Mouse (Mus musculus): ENCODE data around the gene Gnai1. TPM values are rescaled to one million over a fixed set of nuclear protein-coding genes. Genes with fewer than 3 reads are reported as not detected.

Gene Gnai1
- polyA plus RNA-seq, 2 experiments: 14.7 to 31.2 TPM

DNA sequence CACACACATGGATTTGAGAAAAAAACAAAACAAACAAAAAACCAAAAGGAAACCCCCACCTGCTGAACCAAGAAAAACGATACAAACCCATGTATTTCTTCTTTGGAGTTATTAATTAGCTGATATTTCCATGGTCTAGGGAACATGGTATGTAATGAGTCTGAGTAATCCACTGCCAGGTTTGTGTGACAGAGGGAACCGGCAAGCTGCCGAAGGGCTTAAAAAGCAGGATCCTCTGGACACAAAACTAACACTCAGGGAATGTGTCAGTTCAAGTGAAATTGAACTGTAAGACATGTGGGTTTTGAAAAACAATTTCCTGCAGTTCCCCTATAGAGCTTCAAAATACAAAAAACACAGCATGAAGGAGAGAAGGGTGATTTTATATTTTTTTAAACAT is 72.1 kb downstream of the Gnai1 start:
- Histone ChIP-seq H3K36me3 (ENCODE audit: control insufficient read depth, insufficient read depth, low read length) (peaks cover 7% of the 10 kb centered on the region; the same call in 1 of the 2 replicates), H3K27me3 (ENCODE audit: control insufficient read depth, insufficient read depth, low read length) (no peaks in the 10 kb centered on the region), H3K27ac (replicated peaks; ENCODE audit: low read depth, low read length) (no peak overlapping the region), H3K4me2 (replicated peaks; ENCODE audit: low read depth, low read length, severe bottlenecking) (no peak overlapping the region), H3K4me3 (replicated peaks; ENCODE audit: low read length) (no peak overlapping the region), H3K9me3 (ENCODE audit: control insufficient read depth, low read length) (no peaks in the 10 kb centered on the region; the same call in 1 of the 2 replicates), H3K4me1 (ENCODE audit: control insufficient read depth, insufficient read depth, low read length) (no peaks in the 10 kb centered on the region), H3K9ac (ENCODE audit: low read depth, low read length, severe bottlenecking) (no peak overlapping the region)
- ATAC-seq (ENCODE audit: low FRiP score, low read depth): no peak
- 84% methylated on average over 3 of the region's 3 CpGs for WGBS
- no peak for DNase-seq (ENCODE audit: low spot score)
- TF ChIP-seq POLR2A (IDR thresholded peaks at IDR 0.05; ENCODE audit: borderline replicate concordance, extremely low read depth, insufficient read depth, insufficient read length): no peak

DNA sequence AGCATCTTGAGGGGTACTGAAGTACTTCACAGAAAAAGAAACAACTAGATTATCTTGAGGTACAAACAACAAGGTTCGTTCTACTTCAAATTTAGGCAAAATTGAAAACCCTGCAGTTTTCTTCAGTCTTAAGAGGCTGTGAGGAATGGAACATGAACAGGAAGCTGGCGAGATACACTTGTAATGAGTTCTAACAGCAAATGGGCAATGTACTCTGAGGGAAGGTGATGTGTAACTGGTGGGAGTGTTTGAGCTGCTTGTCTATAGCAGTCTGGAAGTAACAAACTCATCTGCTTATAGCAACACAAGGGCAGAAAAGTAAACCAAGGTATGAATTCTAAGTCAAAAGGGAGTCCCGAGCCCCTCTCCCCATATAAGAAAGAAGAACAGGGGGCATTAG is 78.1 kb downstream of the Gnai1 start:
- no peak overlapping the region for H3K9ac ChIP-seq (ENCODE audit: low read depth, low read length, severe bottlenecking)
- no peaks in the 10 kb centered on the region for H3K4me1 ChIP-seq (ENCODE audit: control insufficient read depth, insufficient read depth, low read length)
- no peak overlapping the region for H3K4me3 ChIP-seq (replicated peaks; ENCODE audit: low read length)
- DNase-seq (ENCODE audit: low spot score) (no peak), ATAC-seq (ENCODE audit: low FRiP score, low read depth) (no peak)
- no peak overlapping the region for H3K4me2 ChIP-seq (replicated peaks; ENCODE audit: low read depth, low read length, severe bottlenecking)
- WGBS: 86% methylated on average over 3 of the region's 3 CpGs
- H3K36me3 ChIP-seq (ENCODE audit: control insufficient read depth, insufficient read depth, low read length): peaks cover 7% of the 10 kb centered on the region; the same call in 1 of the 2 replicates
- no peak for TF ChIP-seq POLR2A (IDR thresholded peaks at IDR 0.05; ENCODE audit: borderline replicate concordance, extremely low read depth, insufficient read depth, insufficient read length)
- H3K9me3 ChIP-seq (ENCODE audit: control insufficient read depth, low read length): no peaks in the 10 kb centered on the region; the same call in 1 of the 2 replicates
- H3K27ac ChIP-seq (replicated peaks; ENCODE audit: low read depth, low read length): no peak overlapping the region
- H3K27me3 ChIP-seq (ENCODE audit: control insufficient read depth, insufficient read depth, low read length): no peaks in the 10 kb centered on the region

DNA sequence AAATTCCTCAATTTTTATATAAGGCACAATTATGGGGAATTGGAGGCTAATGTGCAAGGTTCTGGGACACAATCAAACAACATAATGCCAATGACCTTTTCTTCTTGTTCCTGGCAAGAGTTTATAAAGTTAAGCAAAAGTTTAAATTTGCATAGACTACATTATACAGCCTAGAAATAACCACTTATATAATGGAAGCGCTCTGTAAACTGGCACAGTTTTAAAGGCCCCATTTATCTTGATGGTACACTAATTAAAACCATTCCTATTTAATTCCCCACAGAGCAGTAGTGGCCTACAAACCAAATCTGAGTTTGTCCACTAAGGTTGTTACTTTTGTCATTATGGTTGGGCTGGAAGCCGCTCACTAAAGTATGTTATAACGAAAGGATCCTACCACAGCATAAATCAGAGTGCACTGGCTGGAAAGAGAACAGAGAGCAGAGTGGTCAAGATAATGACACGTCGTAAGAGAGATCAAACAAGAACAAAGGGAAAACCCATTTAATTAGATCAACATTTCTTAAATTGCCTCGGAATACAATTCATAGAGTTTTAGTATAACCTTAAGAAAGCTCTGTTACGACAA is 85.7 kb downstream of the Gnai1 start:
- WGBS: 25% methylated on average over 7 of the region's 7 CpGs
- peak; percentile 57; the same call in 1 of the 2 replicates for ATAC-seq (ENCODE audit: low FRiP score, low read depth)
- peak; percentile 5 for DNase-seq (ENCODE audit: low spot score)

DNA sequence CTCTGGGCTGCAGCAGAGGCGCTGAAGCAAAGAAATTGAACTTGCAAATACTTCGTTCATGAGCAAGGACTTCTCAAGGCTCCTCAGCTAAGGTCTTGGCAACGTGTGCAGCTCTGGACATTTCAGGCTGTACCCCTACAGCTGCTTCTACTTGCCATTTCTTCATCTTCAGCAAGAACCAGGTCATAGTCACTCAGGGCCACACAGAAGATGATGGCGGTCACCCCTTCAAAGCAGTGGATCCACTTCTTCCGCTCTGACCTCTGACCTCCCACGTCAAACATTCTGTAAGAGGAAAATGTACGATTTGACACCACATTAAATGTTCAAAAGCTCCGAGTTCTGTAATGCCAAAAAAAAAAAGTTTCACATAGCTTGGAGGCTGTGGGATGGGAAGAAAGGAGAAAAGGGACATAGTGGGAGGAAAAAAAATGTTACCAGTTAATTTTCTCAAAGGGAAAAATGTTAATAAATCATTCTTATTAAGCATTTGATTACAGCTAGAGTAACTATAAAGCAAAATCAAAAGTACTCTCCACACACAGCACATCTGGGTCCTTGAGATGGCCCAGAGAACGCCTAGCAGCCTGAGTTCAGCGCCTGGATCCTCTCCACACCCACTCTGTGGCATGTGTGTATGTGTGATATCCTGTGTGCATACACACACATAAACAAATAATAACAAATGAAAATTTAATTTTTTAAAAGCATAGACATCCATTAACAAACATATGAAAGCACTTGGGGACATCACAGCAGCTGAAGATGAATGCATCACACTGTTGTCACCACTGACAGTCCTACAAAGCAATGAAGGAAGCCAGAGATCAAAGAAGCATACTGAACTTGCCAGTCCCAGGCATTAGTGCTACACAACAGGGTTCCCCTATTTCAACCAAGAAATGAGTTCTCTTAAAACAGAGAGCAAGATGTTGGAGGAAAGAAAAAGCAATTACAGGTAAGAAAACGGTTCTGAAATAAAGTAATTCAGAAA is 86.6 kb downstream of the Gnai1 start:
- H3K9me3 ChIP-seq (ENCODE audit: control insufficient read depth, low read length): no peaks in the 10 kb centered on the region

More for the DNA sequence above, 85.7 kb downstream of the Gnai1 start:
- no peaks in the 10 kb centered on the region for H3K4me1 ChIP-seq (ENCODE audit: control insufficient read depth, insufficient read depth, low read length)
- H3K36me3 ChIP-seq (ENCODE audit: control insufficient read depth, insufficient read depth, low read length): peaks cover 9% of the 10 kb centered on the region
- H3K27me3 ChIP-seq (ENCODE audit: control insufficient read depth, insufficient read depth, low read length): no peaks in the 10 kb centered on the region
- no peak overlapping the region for H3K9ac ChIP-seq (ENCODE audit: low read depth, low read length, severe bottlenecking)
- no peaks in the 10 kb centered on the region for H3K9me3 ChIP-seq (ENCODE audit: control insufficient read depth, low read length)
- H3K4me2 ChIP-seq (replicated peaks; ENCODE audit: low read depth, low read length, severe bottlenecking): no peak overlapping the region
- no peak overlapping the region for H3K4me3 ChIP-seq (replicated peaks; ENCODE audit: low read length)
- no peak overlapping the region for H3K27ac ChIP-seq (replicated peaks; ENCODE audit: low read depth, low read length)
- TF ChIP-seq POLR2A (IDR thresholded peaks at IDR 0.05; ENCODE audit: borderline replicate concordance, extremely low read depth, insufficient read depth, insufficient read length): no peak

DNA sequence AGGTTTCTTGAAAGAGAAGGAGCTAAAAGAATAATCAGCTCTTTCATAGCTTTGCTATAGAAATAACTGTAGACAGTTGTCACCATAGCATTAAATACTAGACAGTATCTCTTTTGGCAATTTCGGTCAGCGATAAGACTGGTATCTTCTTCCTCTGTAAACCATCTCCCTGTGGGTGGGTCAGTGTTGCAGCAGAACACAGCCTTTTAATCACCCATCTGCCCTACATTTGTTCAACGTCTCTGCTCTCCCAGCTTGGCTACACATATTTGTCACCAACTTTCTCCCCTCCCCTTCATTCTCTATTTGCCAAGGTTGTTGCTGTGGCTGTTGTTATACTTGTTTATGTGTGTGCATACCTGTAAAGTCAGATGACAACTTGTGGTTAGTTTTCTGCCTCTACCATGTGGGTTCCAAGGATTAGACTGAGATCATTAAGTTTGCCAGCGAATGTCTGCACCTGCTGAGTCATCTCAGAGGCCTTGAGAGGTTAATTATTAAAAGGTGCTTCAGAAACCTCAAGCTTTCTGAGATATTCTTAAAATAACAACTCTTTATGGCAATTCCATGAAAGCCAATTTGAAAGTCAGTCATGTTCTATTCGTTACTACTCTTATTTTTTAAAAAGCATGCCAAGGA is 109.7 kb downstream of the Gnai1 start:
- DNase-seq (ENCODE audit: low spot score) (no peak), ATAC-seq (ENCODE audit: low FRiP score, low read depth) (no peak)
- H3K27ac ChIP-seq (replicated peaks; ENCODE audit: low read depth, low read length): no peak overlapping the region
- H3K27me3 ChIP-seq (ENCODE audit: control insufficient read depth, insufficient read depth, low read length): no peaks in the 10 kb centered on the region
- H3K9ac ChIP-seq (ENCODE audit: low read depth, low read length, severe bottlenecking): no peak overlapping the region
- no peak for TF ChIP-seq POLR2A (IDR thresholded peaks at IDR 0.05; ENCODE audit: borderline replicate concordance, extremely low read depth, insufficient read depth, insufficient read length)
- 66% methylated on average over 5 of the region's 5 CpGs for WGBS
- H3K36me3 ChIP-seq (ENCODE audit: control insufficient read depth, insufficient read depth, low read length): no peaks in the 10 kb centered on the region
- 0 out of 2 replicates have a peak, but pooled peaks cover 3% of the 10 kb centered on the region for H3K9me3 ChIP-seq (ENCODE audit: control insufficient read depth, low read length)
- no peak overlapping the region for H3K4me2 ChIP-seq (replicated peaks; ENCODE audit: low read depth, low read length, severe bottlenecking)
- no peaks in the 10 kb centered on the region for H3K4me1 ChIP-seq (ENCODE audit: control insufficient read depth, insufficient read depth, low read length)
- no peak overlapping the region for H3K4me3 ChIP-seq (replicated peaks; ENCODE audit: low read length)

More for the DNA sequence above, 86.6 kb downstream of the Gnai1 start:
- Histone ChIP-seq H3K27me3 (ENCODE audit: control insufficient read depth, insufficient read depth, low read length) (no peaks in the 10 kb centered on the region), H3K9ac (ENCODE audit: low read depth, low read length, severe bottlenecking) (no peak overlapping the region), H3K4me2 (replicated peaks; ENCODE audit: low read depth, low read length, severe bottlenecking) (no peak overlapping the region), H3K36me3 (ENCODE audit: control insufficient read depth, insufficient read depth, low read length) (peaks cover 9% of the 10 kb centered on the region), H3K4me3 (replicated peaks; ENCODE audit: low read length) (no peak overlapping the region), H3K4me1 (ENCODE audit: control insufficient read depth, insufficient read depth, low read length) (no peaks in the 10 kb centered on the region), H3K27ac (replicated peaks; ENCODE audit: low read depth, low read length) (no peak overlapping the region)
- DNase-seq (ENCODE audit: low spot score) (no peak), ATAC-seq (ENCODE audit: low FRiP score, low read depth) (no peak)
- no peak for TF ChIP-seq POLR2A (IDR thresholded peaks at IDR 0.05; ENCODE audit: borderline replicate concordance, extremely low read depth, insufficient read depth, insufficient read length)
- WGBS: 56% methylated on average over 11 of the region's 11 CpGs

Data from limb, embryonic 14.5 days (tissue).